ENCODE assay signal across 7 mouse cellular contexts in genomic region chr1:36579974-36580383, GRCm38 (mm10). TPM values are rescaled to one million over a fixed set of nuclear protein-coding genes. Genes with fewer than 3 reads are reported as not detected.
DNase-seq lines count a peak whose midpoint lies in the region; ATAC-seq and TF ChIP-seq lines count a peak whose summit lies in the region.

No protein-coding gene starts in this region.

- no peaks in the 10 kb centered on the region for H3K9me3 ChIP-seq in forebrain, embryonic 10.5 days
- H3K9me3 ChIP-seq in limb, embryonic 12.5 days = no peaks in the 10 kb centered on the region
- no peaks in the 10 kb centered on the region for H3K9me3 ChIP-seq in stomach, postnatal 0 days (ENCODE audit: control insufficient read depth, low read length)

- no peak for TF ChIP-seq EP300 in stomach, postnatal 0 days (optimal IDR thresholded peaks at IDR 0.05)

- H3K4me2 ChIP-seq in limb, embryonic 12.5 days = peak overlapping the region; percentile 54
- peak overlapping the region; percentile 45 for H3K4me2 ChIP-seq in stomach, postnatal 0 days (replicated peaks; ENCODE audit: low read depth)

- peak; percentile 72 for ATAC-seq in limb, embryonic 12.5 days (ENCODE audit: insufficient number of reproducible peaks, insufficient read depth, low FRiP score, low TSS enrichment, low read depth)
- peak; percentile 76 for ATAC-seq in stomach, postnatal 0 days (ENCODE audit: low FRiP score, low TSS enrichment)

- no peak overlapping the region for H3K4me3 ChIP-seq in liver, adult 2 months (ENCODE audit: insufficient read depth, low read depth, low read length)
- peak overlapping the region; percentile 42 for H3K4me3 ChIP-seq in forebrain, embryonic 10.5 days
- H3K4me3 ChIP-seq in limb, embryonic 12.5 days (replicated peaks) = peak overlapping the region; percentile 5
- peak overlapping the region; percentile 18; the same call in 1 of the 2 replicates for H3K4me3 ChIP-seq in stomach, postnatal 0 days (ENCODE audit: low read depth, low read length)

- no peak for TF ChIP-seq CTCF in liver, adult 2 months (IDR thresholded peaks at IDR 0.05; ENCODE audit: low read depth, low read length)
- TF ChIP-seq CTCF in stomach, postnatal 0 days (IDR thresholded peaks at IDR 0.05; ENCODE audit: low read depth) = no peak

- H3K79me2 ChIP-seq in liver, adult 2 months (ENCODE audit: control insufficient read depth, insufficient read depth, low read length) = no peaks in the 10 kb centered on the region

- no peaks in the 10 kb centered on the region for H3K36me3 ChIP-seq in liver, adult 2 months (ENCODE audit: control insufficient read depth, insufficient read depth, low read length)
- H3K36me3 ChIP-seq in forebrain, embryonic 10.5 days (replicated peaks) = no peaks in the 10 kb centered on the region
- no peaks in the 10 kb centered on the region for H3K36me3 ChIP-seq in limb, embryonic 12.5 days
- no peaks in the 10 kb centered on the region for H3K36me3 ChIP-seq in stomach, postnatal 0 days (ENCODE audit: control insufficient read depth, insufficient read depth, low read length)

- no peak for DNase-seq in liver, adult 2 months (ENCODE audit: extremely low read depth, low read depth, low spot score)
- no peak for DNase-seq in liver
- no peak for DNase-seq in forebrain, embryonic 10.5 days (ENCODE audit: extremely low spot score, low spot score)
- DNase-seq in stomach, postnatal 0 days (ENCODE audit: low spot score) = peak; percentile 70
- no peak for DNase-seq in right cerebral cortex, adult 18-20 months
- DNase-seq in gastrocnemius, adult 18-20 months (ENCODE audit: low spot score) = no peak

- TF ChIP-seq POLR2A in liver, adult 2 months (IDR thresholded peaks at IDR 0.05; ENCODE audit: extremely low read depth, insufficient read depth, low read length) = no peak

- WGBS in liver, adult 2 months = 64% methylated on average over 6 of the region's 6 CpGs
- WGBS in forebrain, embryonic 10.5 days = 17% methylated on average over 6 of the region's 6 CpGs
- 16% methylated on average over 6 of the region's 6 CpGs for WGBS in limb, embryonic 12.5 days
- 20% methylated on average over 6 of the region's 6 CpGs for WGBS in stomach, postnatal 0 days

- H3K27ac ChIP-seq in liver, adult 2 months (replicated peaks; ENCODE audit: insufficient read depth, low read depth, low read length) = peak overlapping the region; percentile 1; the same call in 1 of the 2 replicates
- peak overlapping the region; percentile 89 for H3K27ac ChIP-seq in forebrain, embryonic 10.5 days
- H3K27ac ChIP-seq in limb, embryonic 12.5 days = peak overlapping the region; percentile 94
- H3K27ac ChIP-seq in stomach, postnatal 0 days (replicated peaks) = peak overlapping the region; percentile 91

- no peaks in the 10 kb centered on the region for H3K27me3 ChIP-seq in liver, adult 2 months (ENCODE audit: control insufficient read depth, insufficient read depth, low read length)
- H3K27me3 ChIP-seq in forebrain, embryonic 10.5 days (ENCODE audit: poor library complexity, severe bottlenecking) = peaks cover 63% of the 10 kb centered on the region
- H3K27me3 ChIP-seq in limb, embryonic 12.5 days = no peaks in the 10 kb centered on the region
- H3K27me3 ChIP-seq in stomach, postnatal 0 days (ENCODE audit: control insufficient read depth, insufficient read depth, low read length) = no peaks in the 10 kb centered on the region

- peaks cover 5% of the 10 kb centered on the region; the same call in 1 of the 2 replicates for H3K4me1 ChIP-seq in liver, adult 2 months (ENCODE audit: control insufficient read depth, insufficient read depth, low read length)
- H3K4me1 ChIP-seq in forebrain, embryonic 10.5 days = peaks cover 56% of the 10 kb centered on the region
- H3K4me1 ChIP-seq in limb, embryonic 12.5 days (replicated peaks) = peaks cover 64% of the 10 kb centered on the region
- H3K4me1 ChIP-seq in stomach, postnatal 0 days (replicated peaks; ENCODE audit: control insufficient read depth, insufficient read depth) = peaks cover 19% of the 10 kb centered on the region

- no peak overlapping the region for H3K9ac ChIP-seq in liver, adult 2 months (ENCODE audit: low read depth, low read length)
- 0 out of 2 replicates have a peak overlapping the region, but pooled peaks have one; percentile 28 for H3K9ac ChIP-seq in limb, embryonic 12.5 days (replicated peaks)
- H3K9ac ChIP-seq in stomach, postnatal 0 days (ENCODE audit: low read length) = peak overlapping the region; percentile 52

RNA-seq across cellular contexts. Expression of gene Sema4c, which starts 21.8 kb away (rescaled TPM):
- 1.5 and 2.2 TPM in 2 replicates for total RNA-seq in liver, adult 2 months (2014; rRNA removed)
- 1.4 and 2.4 TPM in 2 replicates for polyA plus RNA-seq in liver, adult 2 months (2012; rRNA removed)
- 20.1 and 21.7 TPM in 2 replicates for polyA plus RNA-seq in forebrain, embryonic 10.5 days (2016; fragmentation: Nextera tagmentation; extraction: Ambion mirVana)
- 34.1 and 35.3 TPM in 2 replicates for polyA plus RNA-seq in limb, embryonic 12.5 days (2016; fragmentation: Nextera tagmentation; extraction: Ambion mirVana)
- polyA plus RNA-seq in stomach, postnatal 0 days (2015; fragmentation: Nextera tagmentation; extraction: Ambion mirVana) = 5.0 and 5.1 TPM in 2 replicates
- total RNA-seq in gastrocnemius, adult 18-20 months (2021) = 1 to 10 TPM; 4.7 to 6.8 TPM

RNA-seq across cellular contexts. Expression of gene Ankrd39, which starts 32.7 kb away (rescaled TPM):
- 2.6 and 4.9 TPM in 2 replicates for total RNA-seq in liver, adult 2 months (2014; rRNA removed)
- 7.7 and 9.4 TPM in 2 replicates for polyA plus RNA-seq in liver, adult 2 months (2012; rRNA removed)
- polyA plus RNA-seq in forebrain, embryonic 10.5 days (2016; fragmentation: Nextera tagmentation; extraction: Ambion mirVana) = 17.9 and 22.2 TPM in 2 replicates
- 24.1 and 26.8 TPM in 2 replicates for polyA plus RNA-seq in limb, embryonic 12.5 days (2016; fragmentation: Nextera tagmentation; extraction: Ambion mirVana)
- polyA plus RNA-seq in stomach, postnatal 0 days (2015; fragmentation: Nextera tagmentation; extraction: Ambion mirVana) = 19.5 and 20.1 TPM in 2 replicates
- total RNA-seq in gastrocnemius, adult 18-20 months (2021) = 1 to 10 TPM; 7.3 to 8.6 TPM

RNA-seq across cellular contexts. Expression of gene Gm42417, which starts 40.8 kb away (rescaled TPM):
- not detected in 2 replicates for total RNA-seq in liver, adult 2 months (2014; rRNA removed)
- polyA plus RNA-seq in liver, adult 2 months (2012; rRNA removed) = not detected in 2 replicates
- not detected in 2 replicates for polyA plus RNA-seq in forebrain, embryonic 10.5 days (2016; fragmentation: Nextera tagmentation; extraction: Ambion mirVana)
- polyA plus RNA-seq in limb, embryonic 12.5 days (2016; fragmentation: Nextera tagmentation; extraction: Ambion mirVana) = 0.67 and 0.74 TPM in 2 replicates
- 0.28 and 0.33 TPM in 2 replicates for polyA plus RNA-seq in stomach, postnatal 0 days (2015; fragmentation: Nextera tagmentation; extraction: Ambion mirVana)
- total RNA-seq in gastrocnemius, adult 18-20 months (2021) = 1,000 to 10,000 TPM; 1,348 to 1,458 TPM

RNA-seq across cellular contexts. Expression of gene Ankrd23, which starts 43.3 kb away (rescaled TPM):
- total RNA-seq in liver, adult 2 months (2014; rRNA removed) = 1.8 and 2.0 TPM in 2 replicates
- polyA plus RNA-seq in liver, adult 2 months (2012; rRNA removed) = 3.5 and 5.1 TPM in 2 replicates
- 15.3 and 16.5 TPM in 2 replicates for polyA plus RNA-seq in forebrain, embryonic 10.5 days (2016; fragmentation: Nextera tagmentation; extraction: Ambion mirVana)
- polyA plus RNA-seq in limb, embryonic 12.5 days (2016; fragmentation: Nextera tagmentation; extraction: Ambion mirVana) = 18.5 and 19.0 TPM in 2 replicates
- 6.1 and 8.5 TPM in 2 replicates for polyA plus RNA-seq in stomach, postnatal 0 days (2015; fragmentation: Nextera tagmentation; extraction: Ambion mirVana)
- 1,000 to 10,000 TPM; 3,219 to 3,282 TPM for total RNA-seq in gastrocnemius, adult 18-20 months (2021)

Comparison
In these comparisons a context has a peak if more than half of its experiments do, and no peak if none do; other contexts are left out.
1. H3K27ac ChIP-seq: peak in every context shown above with its lines; median percentile 94 in limb, embryonic 12.5 days; 91 in stomach, postnatal 0 days; 89 in forebrain, embryonic 10.5 days; 1 in liver, adult 2 months.